Mouse (Mus musculus) monocyte, adult 2 months (primary cell): ENCODE data around the gene Slc25a41.
"Not testable (repeated sequence)": the region's sequence is repeated elsewhere in the genome, so short reads cannot be mapped to it uniquely, and the experiment has no call there.

Experiments
- DNase-seq, 2 experiments: peaks; one replicate each; pipeline ENCODE4 v3.0.0; 2022; ENCODE audit warnings: low spot score in 2 of 2, low read depth in 1 of 2

Gene Slc25a41

DNA sequence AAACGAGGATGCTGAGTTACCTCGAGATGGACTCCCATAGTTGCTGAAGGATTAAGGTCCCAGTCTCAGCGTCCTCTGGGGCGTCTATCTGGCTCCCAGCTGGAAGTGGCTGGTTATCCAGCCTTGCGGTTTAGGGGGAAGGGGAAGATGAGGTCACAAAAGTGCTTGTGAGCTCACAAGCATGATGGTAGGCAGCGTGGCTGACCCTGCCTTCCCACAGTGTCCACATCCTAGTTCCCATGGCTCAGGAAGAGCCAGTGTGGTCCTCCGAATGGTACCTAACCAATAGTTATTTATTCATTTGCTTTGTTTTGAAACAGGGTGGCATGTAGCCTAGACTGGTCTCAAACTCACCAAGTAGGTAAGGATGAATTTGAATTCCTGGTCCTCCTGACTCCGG, at the start of gene Slc25a41:
TSS of gene Slc25a41 (minus strand) at position 101 of the 400 bp plus-strand sequence.
- DNase-seq, result no peak

DNA sequence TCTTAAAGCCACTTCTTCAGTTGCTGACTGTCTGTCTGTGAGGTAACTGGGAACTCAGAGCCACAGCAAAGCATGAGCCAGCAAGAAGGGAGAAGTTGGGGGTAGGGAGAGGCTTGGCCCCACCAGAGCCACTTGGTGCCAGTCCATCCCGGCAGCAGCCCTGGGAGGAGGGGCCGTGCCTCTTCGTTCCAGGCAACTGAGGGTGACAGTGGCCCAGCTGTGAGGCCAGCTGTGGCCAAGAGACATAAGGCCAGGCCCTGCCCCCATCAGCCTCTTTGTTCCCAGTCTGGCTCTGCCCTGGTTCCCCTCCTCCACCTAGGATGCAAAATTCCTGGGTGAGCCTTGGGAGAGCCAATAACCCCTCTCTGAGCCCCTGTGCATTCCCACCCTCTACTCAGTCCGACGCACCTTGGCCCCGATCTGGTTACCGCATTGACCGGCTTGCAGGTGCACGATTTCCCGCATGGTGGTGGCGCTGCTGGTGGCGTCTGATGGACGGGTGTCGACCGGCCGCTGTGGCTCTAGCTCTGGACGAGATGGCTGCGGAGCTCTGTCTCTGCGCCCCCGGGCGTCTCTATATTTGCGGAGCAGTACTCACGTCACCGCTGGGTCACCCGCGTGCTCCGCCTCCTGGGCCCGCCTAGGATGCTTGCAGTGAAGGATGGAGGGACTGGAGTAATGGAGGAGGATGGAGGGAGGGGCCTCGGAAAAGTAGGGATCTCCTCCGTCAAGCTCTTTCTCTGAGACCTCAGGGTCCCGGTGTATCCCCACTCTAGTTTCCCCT, 45.8 kb upstream of the Slc25a41 start, which contains the start of gene Tubb4a:
TSS of gene Tubb4a (minus strand) at position 734 of the 784 bp plus-strand sequence.
- no peak for DNase-seq

DNA sequence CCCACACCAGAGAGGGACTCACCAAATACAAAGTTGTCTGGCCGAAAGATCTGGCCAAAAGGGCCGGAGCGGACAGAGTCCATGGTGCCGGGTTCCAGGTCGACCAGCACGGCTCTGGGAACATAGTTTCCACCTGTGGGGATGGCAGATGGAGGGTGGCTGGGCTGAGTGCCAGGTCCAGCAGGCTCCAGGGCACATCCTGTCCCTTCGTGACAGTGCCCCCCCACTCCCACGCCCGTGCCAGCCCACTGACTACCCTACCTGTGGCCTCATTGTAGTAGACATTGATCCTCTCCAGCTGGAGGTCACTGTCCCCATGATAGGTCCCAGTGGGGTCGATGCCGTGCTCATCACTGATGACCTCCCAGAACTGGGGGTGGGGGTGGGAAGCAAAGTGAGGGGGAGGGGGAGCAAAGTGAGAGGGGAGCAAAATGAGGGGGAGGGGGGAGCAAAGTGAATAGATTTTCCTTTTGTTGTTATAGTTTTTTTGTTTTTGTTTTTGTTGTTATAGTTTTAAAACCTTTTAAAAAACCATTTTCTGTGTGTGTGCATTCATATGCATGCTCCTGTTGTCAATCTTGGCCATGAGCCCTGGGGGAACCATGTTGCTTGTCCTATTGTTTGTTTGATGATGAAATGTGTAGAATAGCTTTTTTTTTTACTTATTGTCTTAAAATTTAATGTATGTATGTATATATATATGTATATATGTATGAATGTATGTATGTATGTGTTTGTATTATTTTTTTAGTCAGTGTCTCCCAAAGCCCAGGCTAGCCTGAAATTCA, 44.7 kb upstream of the Slc25a41 start:
- no peak for DNase-seq

DNA sequence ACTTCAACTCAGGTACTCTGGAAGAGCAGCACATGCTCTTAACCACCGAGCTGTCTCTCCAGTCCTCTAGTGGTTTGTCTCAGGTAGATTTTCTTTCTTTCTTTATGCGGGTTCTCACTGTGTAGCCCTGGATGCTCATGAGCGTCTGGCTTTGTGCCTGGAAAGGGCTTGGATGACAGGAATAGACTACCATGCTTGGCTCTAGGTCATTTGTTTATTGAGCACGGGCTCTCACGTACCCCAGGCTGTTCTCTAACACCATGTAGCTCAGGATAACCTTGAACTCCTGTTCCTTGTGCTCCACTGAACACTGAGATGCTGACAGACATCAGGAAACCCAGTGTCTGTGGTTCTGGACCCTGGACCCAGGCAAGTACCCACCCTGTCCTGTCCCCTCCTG, 41.0 kb upstream of the Slc25a41 start:
- DNase-seq, result no peak

DNA sequence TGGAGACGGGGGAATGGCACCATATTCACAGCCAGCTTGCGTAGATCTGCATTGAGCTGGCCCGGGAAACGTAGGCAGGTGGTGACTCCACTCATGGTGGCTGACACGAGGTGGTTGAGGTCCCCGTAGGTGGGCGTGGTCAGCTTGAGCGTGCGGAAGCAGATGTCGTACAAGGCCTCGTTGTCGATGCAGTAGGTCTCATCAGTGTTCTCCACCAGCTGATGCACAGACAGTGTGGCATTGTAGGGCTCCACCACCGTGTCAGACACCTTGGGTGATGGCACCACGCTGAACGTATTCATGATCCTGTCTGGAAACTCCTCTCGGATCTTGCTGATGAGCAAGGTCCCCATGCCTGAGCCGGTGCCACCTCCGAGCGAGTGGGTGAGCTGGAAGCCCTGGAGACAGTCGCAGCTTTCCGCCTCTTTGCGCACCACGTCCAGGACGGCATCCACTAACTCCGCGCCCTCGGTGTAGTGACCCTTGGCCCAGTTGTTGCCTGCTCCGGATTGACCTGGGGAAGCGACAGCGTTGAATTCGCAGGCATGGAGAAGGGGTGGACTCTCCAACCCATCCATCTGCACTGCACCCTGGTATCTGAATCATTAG, 39.9 kb upstream of the Slc25a41 start:
- DNase-seq, result no peak

DNA sequence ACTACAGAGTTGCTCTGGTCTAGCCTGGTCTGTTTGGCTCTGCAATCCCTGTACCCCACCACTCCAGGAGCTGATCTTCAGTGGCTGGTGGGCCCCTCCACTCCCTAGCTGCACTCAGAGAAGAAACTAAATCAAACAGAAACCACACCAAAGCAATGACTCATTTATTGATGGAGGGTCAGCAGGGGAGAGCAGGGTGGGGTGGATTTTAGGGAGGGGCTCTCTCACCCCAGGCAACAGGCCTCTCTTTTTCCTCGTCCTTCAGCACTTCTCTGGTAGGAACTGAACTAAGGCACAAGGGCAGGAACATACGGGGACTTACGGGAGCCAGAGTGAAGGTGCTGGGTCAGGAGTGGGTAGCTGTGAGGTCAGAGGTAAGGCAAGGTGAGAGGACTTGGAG, 38.5 kb upstream of the Slc25a41 start:
- DNase-seq, result no peak

DNA sequence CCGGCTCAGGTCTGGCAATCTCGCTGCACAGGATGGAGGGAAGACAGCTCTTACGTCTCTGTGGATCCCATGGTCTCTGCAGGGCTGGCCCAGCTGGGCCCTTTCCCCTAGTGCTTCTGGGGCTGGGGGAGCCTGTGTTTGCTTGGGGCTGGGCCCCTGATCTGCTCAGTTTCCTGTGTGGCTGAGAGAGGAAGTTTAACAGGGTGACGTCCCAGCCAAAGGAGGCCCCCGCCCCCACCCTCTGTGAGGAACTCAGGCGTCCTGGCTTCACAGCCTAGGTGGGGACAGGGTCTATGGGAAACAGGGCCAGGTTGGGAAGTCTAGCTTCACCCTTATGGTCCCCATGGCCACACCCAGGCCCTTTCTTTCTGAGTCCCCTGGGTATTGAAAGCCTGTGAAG, 36.9 kb upstream of the Slc25a41 start, which contains the start of gene Dennd1c:
TSS of gene Dennd1c (minus strand) at position 179 of the 400 bp plus-strand sequence.
- DNase-seq, result peak in 1 of 2 experiments; percentile 65

DNA sequence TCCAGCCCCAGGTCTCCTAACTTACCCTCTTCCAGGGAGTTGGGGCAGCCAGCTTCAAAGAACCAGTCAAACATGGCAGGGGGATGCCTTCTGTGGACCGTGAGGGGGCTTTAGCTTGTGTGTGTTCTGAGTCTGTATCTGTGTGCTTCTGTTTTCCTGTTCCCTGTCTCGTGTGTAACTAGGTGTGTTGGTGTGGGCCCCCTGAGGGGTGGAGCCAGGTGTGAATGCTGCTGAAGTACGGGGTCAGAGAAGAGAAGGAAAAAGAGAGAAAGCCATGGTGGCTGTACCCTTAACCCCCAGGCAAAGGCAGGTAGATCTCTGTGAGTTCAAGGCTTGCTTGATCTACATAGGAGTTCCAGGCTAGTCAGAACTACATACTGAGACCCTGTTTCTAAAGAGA, 35.5 kb upstream of the Slc25a41 start:
- no peak for DNase-seq

DNA sequence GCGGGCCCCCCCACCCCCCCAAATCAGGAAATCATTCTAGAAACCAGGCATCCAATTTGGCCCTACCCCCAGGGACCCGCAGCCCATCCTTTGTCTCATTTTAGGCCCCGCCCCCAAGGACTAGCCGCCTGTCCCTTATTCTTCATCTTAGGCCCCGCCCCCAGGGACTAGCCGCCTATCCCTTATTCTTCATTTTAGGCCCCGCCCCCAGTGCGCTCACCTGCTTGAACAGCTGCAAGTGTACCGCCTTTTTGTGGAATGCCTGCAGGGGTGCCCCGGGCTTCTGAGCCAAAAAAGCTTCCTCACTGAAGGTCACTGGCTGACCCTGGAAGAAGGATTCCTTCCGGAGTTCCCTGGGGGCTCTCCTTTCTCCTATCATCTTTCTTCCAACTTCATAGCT, 29.2 kb upstream of the Slc25a41 start:
- no peak for DNase-seq

DNA sequence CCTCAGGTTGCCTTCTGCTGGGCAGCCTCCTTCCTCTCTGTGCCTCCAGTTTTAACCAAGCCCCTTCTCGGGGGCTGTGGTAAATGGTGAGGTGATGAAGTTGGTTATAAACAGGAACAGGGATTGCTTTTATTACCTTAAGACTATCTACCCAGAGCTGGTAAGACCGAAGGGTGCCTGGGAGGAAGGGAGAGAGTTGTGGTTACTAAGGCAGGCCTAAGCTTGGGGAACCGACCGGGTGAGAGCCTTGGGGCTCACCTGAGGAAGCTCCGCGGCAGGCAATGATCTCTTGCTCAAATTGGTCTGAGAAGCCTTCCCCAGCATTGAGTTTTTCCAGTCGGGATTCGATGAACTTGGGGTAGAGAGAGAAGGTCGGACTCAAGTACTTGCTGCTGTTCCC, 28.8 kb upstream of the Slc25a41 start:
- no peak for DNase-seq

DNA sequence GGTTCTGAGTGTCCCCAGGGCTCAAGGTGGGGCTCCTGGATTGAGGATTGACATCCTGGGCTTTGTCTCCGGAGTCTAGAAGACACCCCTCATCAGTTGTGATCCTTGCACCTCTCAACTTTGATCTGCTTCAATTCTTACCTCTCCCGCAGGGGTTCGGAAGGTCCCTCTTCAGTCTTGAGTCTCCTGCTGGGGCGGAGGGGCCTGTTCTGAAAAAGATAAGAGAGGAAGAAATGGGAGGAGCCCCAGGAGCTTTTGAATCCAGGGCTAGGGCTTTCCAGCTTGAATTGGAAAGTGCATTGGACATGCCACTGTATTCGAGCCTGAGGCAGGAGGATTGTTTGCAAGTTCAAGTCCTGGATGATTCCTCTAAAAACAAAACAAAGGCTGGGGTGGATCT, 25.5 kb upstream of the Slc25a41 start:
- DNase-seq, result no peak

DNA sequence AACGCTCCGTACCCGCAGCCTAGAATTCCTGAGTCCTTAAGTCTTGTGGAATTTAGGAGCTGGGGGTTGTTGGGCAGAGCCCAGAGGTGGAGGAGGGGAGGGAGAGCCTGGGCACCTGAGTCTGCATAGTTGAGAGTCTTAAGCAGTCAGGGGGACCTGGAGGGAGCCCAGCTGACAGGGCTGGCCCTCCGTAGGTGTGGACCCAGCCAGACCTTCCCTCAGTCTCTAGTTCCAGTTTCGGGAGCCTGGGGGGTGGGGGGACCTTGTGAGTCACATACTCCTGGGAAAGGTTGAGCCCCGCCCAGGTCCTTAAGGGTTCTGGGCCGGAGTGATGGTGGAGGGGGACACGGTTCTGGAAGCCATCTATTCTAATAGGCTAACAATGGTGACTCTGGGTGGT, 21.6 kb upstream of the Slc25a41 start:
- DNase-seq, result no peak

DNA sequence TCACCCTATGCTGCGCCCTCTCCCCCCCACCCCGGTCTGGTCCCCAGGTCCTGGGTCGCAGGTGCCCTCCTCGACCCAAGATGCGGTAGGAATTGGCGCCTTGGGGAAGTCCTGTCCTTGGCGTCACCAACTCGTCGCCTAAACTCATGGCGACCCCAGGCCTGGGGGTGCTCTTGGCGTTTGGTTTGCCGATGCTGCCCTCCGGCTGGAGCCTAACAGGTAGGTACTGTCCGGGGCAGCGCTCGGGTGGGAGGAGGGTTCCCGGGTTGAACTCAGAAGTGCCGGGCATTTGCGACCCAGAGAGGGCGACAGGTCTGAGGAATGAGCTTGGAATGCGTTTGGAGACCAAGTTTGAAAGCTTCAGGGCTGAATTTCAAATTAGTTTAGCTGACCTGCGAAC, 21.1 kb upstream of the Slc25a41 start:
- no peak for DNase-seq

DNA sequence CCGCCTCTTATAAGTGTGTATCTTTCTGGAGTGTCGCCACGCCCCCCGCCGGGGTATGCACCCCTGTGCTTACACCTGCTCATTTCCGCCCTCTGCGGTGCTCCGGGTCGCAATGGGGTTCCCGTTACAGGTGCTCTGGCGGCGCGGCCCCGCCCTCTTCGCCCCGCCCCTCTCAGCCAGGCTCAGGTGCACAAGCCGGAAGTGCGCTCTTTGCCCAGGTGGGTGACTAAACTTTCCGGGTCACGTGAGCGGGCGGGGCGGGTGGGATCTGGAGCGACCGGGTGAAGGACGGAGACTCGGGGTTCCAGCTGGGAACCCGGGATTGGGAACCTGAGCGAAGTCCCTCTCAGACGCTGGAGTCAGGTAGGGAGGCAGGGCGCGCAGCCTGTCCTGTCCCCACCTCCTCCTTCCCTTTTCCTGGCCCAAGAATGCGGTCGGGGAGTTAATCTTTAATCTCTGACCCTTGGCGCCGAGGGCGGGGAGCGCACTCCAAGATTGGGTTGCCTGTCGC, 20.6 kb upstream of the Slc25a41 start:
- DNase-seq, result no peak

DNA sequence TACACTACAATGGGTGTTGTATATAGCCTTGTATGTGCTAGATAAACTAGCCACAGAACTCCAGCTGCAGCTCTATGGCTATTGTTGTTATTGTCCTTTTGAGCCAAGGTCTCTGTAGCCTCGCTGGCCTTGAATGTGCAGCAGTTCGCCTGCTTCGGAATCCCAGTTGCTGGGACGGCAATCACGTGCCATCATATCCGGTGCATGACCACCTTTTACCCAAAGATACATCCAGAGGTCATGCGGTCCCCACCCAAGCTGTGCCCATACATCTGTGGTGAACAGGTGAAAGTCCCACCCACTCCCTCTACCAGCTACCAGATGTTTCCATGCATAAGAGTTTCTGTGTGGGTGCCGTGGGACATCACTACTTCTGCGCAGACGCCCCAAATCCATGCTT, 19.6 kb upstream of the Slc25a41 start:
- DNase-seq, result no peak

DNA sequence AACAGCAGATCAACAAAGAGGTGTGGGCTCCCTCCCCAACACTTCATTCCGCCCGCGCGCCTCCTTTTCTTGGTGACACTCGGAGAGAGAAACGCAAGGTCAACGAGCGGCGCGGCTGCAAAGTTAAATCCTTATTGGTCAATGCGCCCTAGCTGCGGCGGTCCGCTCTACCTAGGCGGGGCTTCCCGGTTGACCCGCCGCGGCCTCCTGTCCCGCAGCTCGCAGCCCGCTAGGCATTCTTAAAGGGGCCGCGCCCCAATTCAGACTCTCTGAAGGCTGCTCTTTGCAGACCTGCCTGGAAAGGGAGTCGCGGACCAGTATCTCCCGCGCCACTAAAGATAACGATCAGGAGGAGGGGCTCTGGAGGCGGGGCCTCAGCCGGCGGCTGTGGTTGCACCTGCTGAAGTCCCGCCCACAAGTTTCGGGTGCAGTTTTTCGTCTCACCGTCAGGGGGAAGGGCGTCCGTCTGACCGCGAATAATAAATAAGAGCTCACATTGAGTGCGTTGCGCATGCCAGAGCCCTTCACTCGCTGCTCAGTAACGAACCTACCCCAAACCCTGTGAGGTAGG, 18.9 kb upstream of the Slc25a41 start:
- DNase-seq, result peak; percentile 86 to 93

DNA sequence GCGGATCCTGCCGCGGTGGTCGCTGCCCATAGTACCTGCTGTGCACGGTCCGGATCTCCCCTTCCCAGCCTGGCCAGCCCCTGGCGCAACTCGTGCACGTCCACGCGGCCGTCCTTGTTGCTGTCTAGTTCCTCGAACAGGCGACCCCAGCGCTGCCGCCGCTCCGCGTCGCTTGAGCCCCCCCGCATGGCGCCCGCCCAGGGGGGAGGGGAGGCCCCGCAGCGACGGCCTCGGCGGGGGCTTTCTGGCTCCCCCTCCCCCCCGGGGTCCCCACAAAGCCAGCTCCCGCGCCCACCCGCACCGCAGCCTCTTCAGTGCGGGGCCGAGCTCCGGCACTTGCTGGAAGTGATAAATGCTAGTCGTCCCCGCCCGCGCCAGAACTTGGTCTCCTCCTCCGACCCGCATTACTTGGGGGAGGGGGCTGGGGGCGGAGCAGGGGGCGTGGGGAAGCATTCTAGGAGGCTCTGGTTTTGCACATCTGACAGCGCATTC, 18.1 kb upstream of the Slc25a41 start, which contains the start of gene Slc25a23:
TSS of gene Slc25a23 (minus strand) at position 378 of the 492 bp plus-strand sequence.
- no peak for DNase-seq

DNA sequence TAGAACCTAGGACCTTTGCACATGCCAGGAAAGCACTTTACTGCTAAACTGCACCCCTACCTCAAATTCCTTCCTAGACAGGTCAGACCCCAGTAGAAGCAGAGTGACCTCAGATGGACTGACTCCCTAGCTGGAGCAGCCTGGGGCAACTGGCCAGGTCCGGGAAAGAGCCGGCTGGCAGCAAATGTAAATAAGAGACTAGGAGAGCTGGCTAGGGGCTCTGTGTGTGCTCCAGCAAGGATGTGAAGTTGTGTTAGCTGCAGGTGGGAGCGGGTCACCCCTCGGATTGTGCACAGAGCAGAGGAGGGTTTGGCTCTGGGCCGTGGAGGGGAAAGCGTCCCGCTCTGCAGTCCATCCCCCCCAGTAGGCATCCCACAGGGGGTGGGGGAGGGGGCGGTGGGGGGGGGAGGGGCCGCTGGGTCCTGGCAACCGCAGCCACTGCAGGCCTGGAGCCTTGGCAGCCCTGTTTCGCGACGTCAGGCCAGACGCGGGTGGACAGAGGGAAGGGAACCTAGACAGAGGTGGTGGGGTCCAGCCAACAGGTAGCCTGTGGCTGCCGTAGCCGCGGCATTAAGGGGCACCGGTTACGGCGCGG, 17.5 kb upstream of the Slc25a41 start, which contains the start of gene Crb3:
TSS of gene Crb3 (plus strand) at position 215 of the 595 bp plus-strand sequence.
- no peak for DNase-seq

DNA sequence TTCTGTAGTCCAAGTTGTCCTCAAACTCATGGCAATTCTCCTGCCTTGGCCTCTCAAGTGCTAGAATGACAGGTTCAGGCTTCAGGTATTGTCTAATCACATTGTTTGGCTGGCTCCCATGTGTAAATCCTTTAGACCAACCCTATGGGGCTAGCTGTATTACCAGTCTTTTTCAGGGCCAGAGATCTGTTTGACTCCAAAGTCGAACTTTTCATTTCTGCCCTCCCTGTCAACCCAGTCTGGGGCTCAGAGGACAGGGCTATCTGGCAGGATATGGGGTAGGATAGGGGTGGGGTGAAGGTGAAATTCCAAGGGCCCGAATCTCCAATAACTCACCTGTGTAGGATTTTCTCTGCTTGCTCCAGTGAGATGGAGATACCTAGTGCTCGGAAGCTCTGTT, 14.8 kb upstream of the Slc25a41 start:
- DNase-seq, result no peak

DNA sequence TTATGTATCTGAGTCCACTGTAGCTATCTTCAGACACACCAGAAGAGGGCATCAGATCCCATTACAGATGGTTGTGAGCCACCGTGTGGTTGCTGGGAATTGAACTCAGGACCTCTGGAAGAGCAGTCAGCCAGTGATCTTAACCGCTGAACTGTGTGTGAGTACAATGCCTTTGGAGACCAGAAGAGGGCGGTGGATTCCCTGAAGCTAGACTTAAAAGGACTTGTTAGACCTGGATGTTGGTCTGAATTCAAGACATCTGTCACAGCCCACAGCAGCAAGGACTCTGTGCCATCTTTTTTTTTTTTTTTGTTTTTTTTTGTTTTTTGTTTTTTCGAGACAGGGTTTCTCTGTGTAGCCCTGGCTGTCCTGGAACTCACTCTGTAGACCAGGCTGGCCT, 10.2 kb upstream of the Slc25a41 start:
- DNase-seq, result not testable (repeated sequence)

DNA sequence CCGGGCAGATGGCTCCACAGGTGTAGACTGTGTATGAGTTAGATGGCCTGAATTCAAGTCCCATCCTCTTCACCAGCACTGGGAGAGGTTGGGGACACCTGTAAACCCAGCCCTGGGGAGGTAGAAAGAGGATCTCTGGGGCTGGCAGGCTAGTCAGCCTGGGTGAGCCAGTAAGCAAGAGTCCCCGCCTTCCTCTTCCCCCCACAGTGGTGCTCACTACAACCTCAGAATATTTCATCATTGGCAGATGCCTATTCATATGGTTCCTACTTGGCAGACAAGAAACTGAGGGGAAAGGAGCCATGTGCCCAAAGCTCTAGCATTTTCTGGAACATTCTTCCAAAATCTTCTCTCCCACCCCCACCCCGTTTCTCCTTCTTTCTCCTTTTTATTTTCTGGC, 7.4 kb upstream of the Slc25a41 start:
- no peak for DNase-seq
